Mouse (Mus musculus) liver, embryonic 12.5 days (tissue): ENCODE measurements around the gene Gm11034. TPM values are rescaled to one million over a fixed set of nuclear protein-coding genes. Genes with fewer than 3 reads are reported as not detected.

ENCODE experiments used
- ATAC-seq: fragments of 200-750 bp; cut with Nextera tagmentation; 2 replicates; pipeline ENCODE4 v1.8.0; 2017; ENCODE audit warnings: moderate number of reproducible peaks, mild to moderate bottlenecking, moderate library complexity
- H3K27ac ChIP-seq: fragments of 300-500 bp; sonication (generic); 2 replicates; pipeline ENCODE4 v1.5.1; 2016; ENCODE audit warnings: mild to moderate bottlenecking
- H3K27me3 ChIP-seq: fragments of 300-500 bp; sonication (generic); replicated peaks from 2 replicates; pipeline ENCODE4 v1.6.1; 2016; ENCODE audit warnings: mild to moderate bottlenecking, moderate library complexity
- H3K36me3 ChIP-seq: fragments of 300-500 bp; sonication (generic); 2 replicates; pipeline ENCODE4 v1.6.1; 2016; ENCODE audit warnings: mild to moderate bottlenecking, moderate library complexity
- H3K4me1 ChIP-seq: fragments of 300-500 bp; sonication (generic); 2 replicates; pipeline ENCODE4 v1.6.1; 2016
- H3K4me2 ChIP-seq: fragments of 300-500 bp; sonication (generic); 2 replicates; pipeline ENCODE4 v1.6.1; 2016; ENCODE audit warnings: mild to moderate bottlenecking, moderate library complexity
- H3K4me3 ChIP-seq: fragments of 300-500 bp; sonication (generic); 2 replicates; pipeline ENCODE4 v1.5.1; 2016; ENCODE audit warnings: mild to moderate bottlenecking, moderate library complexity
- H3K9ac ChIP-seq: fragments of 300-500 bp; sonication (generic); 2 replicates; pipeline ENCODE4 v1.6.1; 2016; ENCODE audit warnings: mild to moderate bottlenecking, moderate library complexity
- H3K9me3 ChIP-seq: fragments of 300-500 bp; sonication (generic); replicated peaks from 2 replicates; pipeline ENCODE4 v1.6.1; 2016; ENCODE audit warnings: mild to moderate bottlenecking, moderate library complexity
- WGBS: fragments of 180-500 bp; shearing (Covaris S2); methylation state at CpG from one replicate; pipeline ENCODE4 v1.1.7; 2016; ENCODE audit not compliant: insufficient replicate concordance; 5-methylcytosine and 5-hydroxymethylcytosine counted together
- polyA plus RNA-seq: library from polyadenylated mRNA; unstranded; fragments of >200 nt; fragmentation: Nextera tagmentation; extraction: Ambion mirVana; gene quantifications from 2 replicates; pipeline ENCODE4 v1.2.1, GENCODE M21; 2016

Gm11034 gene
- not detected in 2 replicates for polyA plus RNA-seq

DNA sequence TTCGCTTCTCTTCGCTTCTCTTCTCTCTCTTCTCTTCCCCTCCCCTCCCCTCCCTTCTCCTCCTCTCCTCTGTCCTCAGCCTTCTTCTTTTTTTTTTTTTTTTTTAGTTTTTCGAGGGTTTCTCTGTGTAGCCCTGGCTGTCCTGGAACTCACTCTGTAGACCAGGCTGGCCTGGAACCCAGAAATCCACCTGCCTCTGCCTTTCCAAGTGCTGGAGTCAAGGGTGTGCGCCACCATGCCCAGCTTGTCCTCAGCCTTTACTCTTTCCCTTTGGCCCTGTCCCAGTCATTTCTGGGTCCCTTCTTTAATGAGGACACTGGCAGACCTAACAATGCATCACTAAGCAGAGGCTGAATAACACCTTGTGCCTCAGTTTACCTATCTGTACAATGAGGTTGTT, at the start of gene Gm11034:
Gm11034 (minus strand) TSS at position 101 of the 400 bp plus-strand sequence.
- 56% methylated on average over 4 of the region's 4 CpGs for WGBS
- H3K36me3 ChIP-seq: no peaks in the 10 kb centered on the region

DNA sequence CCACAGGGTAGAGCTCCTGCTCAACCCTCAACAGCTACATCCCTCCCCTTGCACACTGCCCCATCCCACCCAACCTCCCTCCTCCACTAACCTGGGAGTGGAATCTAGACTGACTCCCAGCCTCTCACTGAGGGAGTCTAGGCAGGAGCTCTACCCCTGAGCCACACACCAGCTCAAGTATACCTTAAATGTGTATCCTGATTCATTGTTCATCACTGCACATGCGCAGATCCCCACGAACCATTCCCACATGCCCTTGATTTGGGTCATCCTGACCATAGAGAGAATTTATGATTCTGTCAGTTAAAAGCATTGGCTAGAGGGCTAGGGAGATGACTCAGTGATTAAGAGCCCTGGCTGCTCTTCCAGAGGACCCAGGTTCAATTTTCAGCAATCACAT, 49.3 kb upstream of the Gm11034 start:
- H3K9me3 ChIP-seq: no peaks in the 10 kb centered on the region
- H3K27me3 ChIP-seq: no peaks in the 10 kb centered on the region
- H3K9ac ChIP-seq: no peak overlapping the region
- H3K27ac ChIP-seq: no peak overlapping the region
- no peak overlapping the region for H3K4me3 ChIP-seq
- no peak for ATAC-seq
- H3K36me3 ChIP-seq: no peaks in the 10 kb centered on the region
- H3K4me1 ChIP-seq: 0 out of 2 replicates have a peak, but pooled peaks cover 2% of the 10 kb centered on the region
- WGBS: 87% methylated on average over 2 of the region's 2 CpGs
- H3K4me2 ChIP-seq: no peak overlapping the region

More for the DNA sequence above, at the start of gene Gm11034:
- Histone ChIP-seq H3K9me3 (no peaks in the 10 kb centered on the region), H3K27ac (no peak within 1 kb of the TSS), H3K9ac (no peak within 1 kb of the TSS), H3K4me2 (no peak within 1 kb of the TSS), H3K27me3 (no peaks in the 10 kb centered on the region; the same call in 1 of the 2 replicates), H3K4me3 (no peak within 1 kb of the TSS), H3K4me1 (no peaks in the 10 kb centered on the region)
- ATAC-seq: no peak

DNA sequence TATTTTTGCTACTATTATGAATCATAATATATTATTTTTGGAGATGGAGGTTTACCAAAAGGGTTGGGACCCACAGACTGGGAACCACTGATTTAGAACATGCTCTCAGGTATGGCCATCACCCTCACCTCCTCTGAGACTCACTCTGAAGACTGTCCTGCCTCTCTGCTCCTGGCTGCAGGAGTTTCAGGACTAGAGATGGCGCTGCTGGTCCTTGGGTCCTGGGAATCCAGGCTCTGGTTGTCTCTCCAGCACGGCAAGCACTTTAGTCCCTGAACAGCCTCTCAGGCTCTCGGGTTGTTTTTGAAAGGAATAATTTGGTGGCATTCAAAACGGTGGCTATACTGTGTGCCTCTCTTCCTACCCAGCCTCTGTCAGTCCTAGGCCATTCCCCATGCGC, 48.4 kb upstream of the Gm11034 start:
- no peak overlapping the region for H3K9ac ChIP-seq
- H3K27ac ChIP-seq: no peak overlapping the region
- no peak overlapping the region for H3K4me3 ChIP-seq
- no peak for ATAC-seq
- no peaks in the 10 kb centered on the region for H3K4me1 ChIP-seq
- H3K36me3 ChIP-seq: peaks cover 4% of the 10 kb centered on the region; the same call in 1 of the 2 replicates
- WGBS: 43% methylated on average over 5 of the region's 5 CpGs
- H3K27me3 ChIP-seq: no peaks in the 10 kb centered on the region
- H3K9me3 ChIP-seq: no peaks in the 10 kb centered on the region
- no peak overlapping the region for H3K4me2 ChIP-seq

DNA sequence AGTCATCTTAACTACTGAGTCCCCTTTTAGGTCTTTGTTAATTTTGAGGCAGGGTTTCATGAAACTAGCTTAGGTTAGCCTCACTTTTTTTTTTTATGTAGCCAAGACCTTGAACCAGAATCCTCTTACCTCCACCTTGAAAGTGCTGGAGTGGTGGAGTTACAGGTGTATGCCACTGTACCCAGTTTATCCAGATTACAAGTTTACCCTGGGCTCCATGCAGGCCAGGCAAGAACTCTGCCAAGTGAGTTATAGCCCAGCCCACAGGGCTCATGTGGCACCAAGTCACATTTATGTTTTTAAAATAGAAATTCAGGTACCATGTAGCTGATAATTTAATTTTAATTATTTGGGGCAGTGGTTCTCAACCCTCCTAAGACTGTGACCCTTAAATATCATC, 48.0 kb upstream of the Gm11034 start:
- Histone ChIP-seq H3K27ac (no peak overlapping the region), H3K4me3 (no peak overlapping the region), H3K9me3 (no peaks in the 10 kb centered on the region), H3K36me3 (peaks cover 8% of the 10 kb centered on the region; the same call in 1 of the 2 replicates), H3K4me2 (no peak overlapping the region), H3K4me1 (no peaks in the 10 kb centered on the region), H3K27me3 (no peaks in the 10 kb centered on the region), H3K9ac (no peak overlapping the region)
- ATAC-seq: no peak

DNA sequence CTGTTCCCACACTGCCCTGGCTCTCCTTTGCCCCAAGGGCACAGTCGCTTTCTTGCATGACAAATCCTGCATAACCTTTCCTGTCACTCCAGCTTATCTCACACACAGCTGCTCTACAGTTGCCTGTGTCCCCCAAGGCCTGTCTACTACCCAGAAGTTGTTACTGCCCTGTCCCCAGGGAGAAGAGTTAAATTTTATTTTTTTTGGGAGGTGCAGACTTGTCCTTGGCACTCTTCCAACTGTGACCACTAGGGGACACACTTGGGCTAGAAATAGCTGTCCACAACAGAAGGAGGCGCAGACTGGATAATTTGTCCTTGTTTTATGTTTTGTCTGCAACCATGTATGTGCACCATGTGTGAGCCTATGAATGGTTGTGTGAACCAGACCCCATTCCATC, 47.6 kb upstream of the Gm11034 start:
- 0 out of 2 replicates have a peak, but pooled peaks have one; percentile 42 for ATAC-seq
- Histone ChIP-seq H3K4me3 (no peak overlapping the region), H3K27me3 (no peaks in the 10 kb centered on the region), H3K9me3 (no peaks in the 10 kb centered on the region), H3K27ac (no peak overlapping the region), H3K4me1 (no peaks in the 10 kb centered on the region), H3K36me3 (peaks cover 8% of the 10 kb centered on the region; the same call in 1 of the 2 replicates), H3K9ac (no peak overlapping the region), H3K4me2 (no peak overlapping the region)
- WGBS: 29% methylated on average over 2 of the region's 2 CpGs

DNA sequence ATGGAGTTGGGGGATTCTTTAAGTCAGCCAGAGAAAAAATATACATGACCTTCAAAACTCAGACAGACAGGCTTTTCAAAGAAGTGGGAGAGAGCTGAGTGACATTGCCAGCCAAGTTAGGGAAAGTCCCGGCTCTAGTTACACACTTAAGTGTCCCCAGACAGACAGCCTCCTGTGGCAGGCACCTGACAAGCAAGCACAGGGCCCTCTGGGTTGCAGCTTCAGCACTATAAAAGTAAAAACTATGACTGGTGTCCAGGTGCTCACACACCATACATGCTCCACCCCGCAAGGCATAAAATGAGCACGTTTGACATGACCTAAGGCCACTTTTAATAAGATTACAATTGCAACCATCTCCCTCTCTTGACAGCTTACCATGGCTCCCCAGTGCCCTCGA, 47.1 kb upstream of the Gm11034 start:
- ATAC-seq: no peak
- H3K4me1 ChIP-seq: no peaks in the 10 kb centered on the region
- no peak overlapping the region for H3K4me3 ChIP-seq
- H3K27ac ChIP-seq: no peak overlapping the region
- 55% methylated on average over 4 of the region's 4 CpGs for WGBS
- no peak overlapping the region for H3K4me2 ChIP-seq
- no peaks in the 10 kb centered on the region for H3K27me3 ChIP-seq
- no peaks in the 10 kb centered on the region for H3K9me3 ChIP-seq
- H3K36me3 ChIP-seq: peaks cover 12% of the 10 kb centered on the region
- no peak overlapping the region for H3K9ac ChIP-seq

DNA sequence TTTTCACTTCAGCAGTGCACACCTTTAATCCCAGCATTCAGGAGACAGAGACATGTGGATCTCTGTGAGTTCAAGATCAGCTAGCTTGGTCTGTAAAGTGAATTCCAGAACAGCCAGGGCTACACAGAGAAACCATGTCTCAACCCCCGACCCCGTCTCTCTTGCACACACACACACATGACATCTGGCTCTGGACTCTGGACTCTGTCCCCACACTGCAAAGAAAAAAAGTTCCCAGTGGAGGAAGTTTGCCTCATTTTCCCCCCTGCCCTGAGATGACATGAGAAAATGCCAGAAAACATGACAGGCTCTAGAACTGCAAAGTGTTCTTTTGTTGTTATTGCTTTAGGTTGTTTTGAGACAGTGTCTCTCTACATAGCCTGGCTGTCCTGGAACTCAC, 46.4 kb upstream of the Gm11034 start:
- no peak overlapping the region for H3K4me3 ChIP-seq
- H3K4me1 ChIP-seq: no peaks in the 10 kb centered on the region
- no peaks in the 10 kb centered on the region for H3K9me3 ChIP-seq
- H3K36me3 ChIP-seq: peaks cover 19% of the 10 kb centered on the region
- no peak for ATAC-seq
- H3K27me3 ChIP-seq: no peaks in the 10 kb centered on the region
- no peak overlapping the region for H3K4me2 ChIP-seq
- no peak overlapping the region for H3K27ac ChIP-seq
- no peak overlapping the region for H3K9ac ChIP-seq
- 40% methylated on average over 2 of the region's 2 CpGs for WGBS

DNA sequence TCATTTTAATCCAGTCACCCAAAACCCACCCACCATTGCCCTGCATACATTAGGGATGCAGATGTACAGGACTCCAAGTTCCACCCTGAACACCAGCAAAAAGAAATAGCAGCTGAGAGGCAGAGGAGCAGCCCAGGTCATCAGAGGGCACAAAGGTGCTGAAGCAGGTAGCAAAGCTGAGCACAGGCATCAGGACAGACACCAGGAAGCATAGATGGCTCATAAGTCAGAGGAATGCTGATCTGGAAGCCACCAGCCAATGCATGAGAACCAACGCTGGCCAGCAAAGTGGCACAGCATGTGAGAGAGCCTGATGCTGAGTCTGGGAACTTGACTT, 44.4 kb upstream of the Gm11034 start:
- no peak overlapping the region for H3K9ac ChIP-seq
- H3K4me1 ChIP-seq: no peaks in the 10 kb centered on the region
- H3K9me3 ChIP-seq: no peaks in the 10 kb centered on the region
- H3K36me3 ChIP-seq: peaks cover 37% of the 10 kb centered on the region
- H3K27ac ChIP-seq: no peak overlapping the region
- H3K4me2 ChIP-seq: no peak overlapping the region
- H3K27me3 ChIP-seq: no peaks in the 10 kb centered on the region
- no peak overlapping the region for H3K4me3 ChIP-seq
- 75% methylated on average over 1 of the region's 1 CpGs for WGBS
- ATAC-seq: no peak

DNA sequence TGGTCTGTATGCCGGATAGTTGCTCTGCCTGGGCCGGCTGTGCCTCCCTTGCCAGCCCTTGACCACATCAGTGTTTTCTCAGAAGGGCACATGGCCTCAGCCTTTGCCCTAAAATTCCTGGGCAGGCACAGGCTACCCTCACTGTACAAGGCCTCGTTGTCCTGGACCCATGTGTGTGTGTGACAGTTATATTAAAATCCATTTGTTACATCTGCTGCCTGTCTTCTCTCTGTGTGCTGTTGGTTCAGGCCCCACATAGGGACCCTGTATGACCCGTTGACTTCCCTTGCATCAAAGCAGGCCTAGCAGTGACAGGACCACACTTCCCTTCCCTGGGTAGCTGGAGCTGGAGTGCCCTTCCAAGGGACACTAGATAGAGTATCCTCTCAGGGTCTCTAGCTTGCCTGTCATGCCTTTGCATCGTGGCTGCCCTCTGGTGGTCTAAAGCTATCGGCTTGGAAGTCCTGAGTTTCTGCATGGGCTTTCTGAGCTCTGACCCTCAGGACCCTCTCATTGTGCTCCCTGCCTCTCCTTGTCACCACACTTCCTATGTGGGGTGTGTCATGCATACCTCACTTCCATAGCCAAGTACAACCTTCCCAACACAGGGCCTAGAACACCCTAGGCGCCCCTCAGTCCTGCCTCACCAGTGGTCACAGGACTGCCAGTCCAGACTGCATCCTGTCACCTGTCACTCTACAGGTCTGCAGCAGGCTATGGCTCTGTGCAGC, 43.9 kb upstream of the Gm11034 start:
- H3K27ac ChIP-seq: no peak overlapping the region
- 52% methylated on average over 7 of the region's 7 CpGs for WGBS
- no peaks in the 10 kb centered on the region for H3K4me1 ChIP-seq
- H3K4me3 ChIP-seq: no peak overlapping the region
- no peaks in the 10 kb centered on the region for H3K9me3 ChIP-seq
- H3K9ac ChIP-seq: no peak overlapping the region
- H3K27me3 ChIP-seq: no peaks in the 10 kb centered on the region
- H3K4me2 ChIP-seq: no peak overlapping the region
- 0 out of 2 replicates have a peak, but pooled peaks have one; percentile 18 for ATAC-seq
- H3K36me3 ChIP-seq: peaks cover 42% of the 10 kb centered on the region

DNA sequence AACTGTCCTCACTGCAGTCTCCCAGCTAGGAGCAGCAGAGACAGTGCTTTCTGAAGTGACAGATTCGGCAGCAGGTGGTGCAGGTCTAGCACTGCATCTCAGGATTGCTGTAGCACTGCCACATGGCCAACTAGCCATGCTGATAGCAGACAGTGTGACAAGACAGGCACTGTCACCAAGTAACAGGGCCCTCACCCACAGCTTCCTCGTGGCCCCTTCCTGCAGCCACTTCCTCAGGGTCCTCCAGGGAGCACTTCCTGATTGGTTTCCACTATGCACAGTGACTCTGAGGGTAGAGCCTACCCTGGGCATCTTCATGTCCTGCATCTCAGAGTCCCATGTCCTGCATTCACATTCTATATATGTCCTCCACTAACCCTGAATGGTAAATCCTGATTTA, 31.2 kb upstream of the Gm11034 start:
- no peaks in the 10 kb centered on the region for H3K27me3 ChIP-seq
- no peak for ATAC-seq
- 20% methylated on average over 2 of the region's 2 CpGs for WGBS
- no peak overlapping the region for H3K27ac ChIP-seq
- peaks cover 44% of the 10 kb centered on the region for H3K4me1 ChIP-seq
- peaks cover 66% of the 10 kb centered on the region for H3K36me3 ChIP-seq
- no peak overlapping the region for H3K4me3 ChIP-seq
- no peak overlapping the region for H3K9ac ChIP-seq
- no peak overlapping the region for H3K4me2 ChIP-seq
- no peaks in the 10 kb centered on the region for H3K9me3 ChIP-seq

DNA sequence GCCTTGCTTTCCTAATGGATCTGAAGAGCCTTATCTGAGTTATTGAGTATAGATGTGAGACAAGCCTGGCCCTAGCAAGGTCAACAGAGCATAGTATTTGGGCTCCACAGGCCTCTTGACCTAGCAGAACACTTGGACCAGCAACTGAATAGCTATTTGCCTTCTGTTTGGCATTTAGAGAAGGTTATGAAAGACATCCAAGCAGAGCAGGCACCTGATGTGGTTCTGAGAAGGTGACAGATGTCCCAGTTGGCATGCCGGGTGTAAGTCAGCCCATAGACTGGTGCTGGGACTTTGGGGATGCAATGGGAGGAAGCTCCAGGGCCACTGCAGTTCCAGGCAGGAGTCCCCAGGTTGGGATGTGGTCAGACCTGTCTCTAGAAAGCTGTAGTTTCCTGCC, 28.8 kb upstream of the Gm11034 start:
- H3K36me3 ChIP-seq: peaks cover 47% of the 10 kb centered on the region
- no peak overlapping the region for H3K27ac ChIP-seq
- no peaks in the 10 kb centered on the region for H3K27me3 ChIP-seq
- H3K9me3 ChIP-seq: no peaks in the 10 kb centered on the region
- H3K4me3 ChIP-seq: no peak overlapping the region
- WGBS: 88% methylated on average over 1 of the region's 1 CpGs
- no peak for ATAC-seq
- peaks cover 51% of the 10 kb centered on the region for H3K4me1 ChIP-seq
- 0 out of 2 replicates have a peak overlapping the region, but pooled peaks have one; percentile 94 for H3K4me2 ChIP-seq
- H3K9ac ChIP-seq: no peak overlapping the region

DNA sequence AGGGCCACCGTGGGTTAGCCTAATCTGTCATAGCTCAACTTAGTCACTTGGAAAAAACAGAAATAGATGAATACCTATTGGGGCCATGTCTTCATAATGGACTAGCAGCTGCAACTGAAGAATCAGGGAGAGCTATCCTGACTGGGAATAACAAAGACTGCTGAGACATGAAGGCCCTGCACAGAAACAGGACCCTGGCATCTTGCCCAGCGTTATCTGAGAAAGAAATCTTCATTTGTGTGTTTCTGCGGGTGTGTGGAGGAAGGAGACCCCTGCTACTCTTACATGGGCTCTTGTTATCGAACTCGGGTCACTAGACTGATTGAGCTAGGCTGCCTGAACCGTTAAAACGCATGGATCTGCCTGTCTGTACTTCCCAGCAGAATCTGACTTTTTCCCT, 27.5 kb upstream of the Gm11034 start:
- no peak for ATAC-seq
- Histone ChIP-seq H3K27ac (peak overlapping the region; percentile 97; the same call in 1 of the 2 replicates), H3K4me1 (peaks cover 51% of the 10 kb centered on the region), H3K9ac (peak overlapping the region; percentile 76; the same call in 1 of the 2 replicates), H3K4me2 (peak overlapping the region; percentile 94), H3K4me3 (peak overlapping the region; percentile 81), H3K27me3 (no peaks in the 10 kb centered on the region), H3K9me3 (no peaks in the 10 kb centered on the region), H3K36me3 (peaks cover 36% of the 10 kb centered on the region)
- WGBS: 56% methylated on average over 7 of the region's 7 CpGs

DNA sequence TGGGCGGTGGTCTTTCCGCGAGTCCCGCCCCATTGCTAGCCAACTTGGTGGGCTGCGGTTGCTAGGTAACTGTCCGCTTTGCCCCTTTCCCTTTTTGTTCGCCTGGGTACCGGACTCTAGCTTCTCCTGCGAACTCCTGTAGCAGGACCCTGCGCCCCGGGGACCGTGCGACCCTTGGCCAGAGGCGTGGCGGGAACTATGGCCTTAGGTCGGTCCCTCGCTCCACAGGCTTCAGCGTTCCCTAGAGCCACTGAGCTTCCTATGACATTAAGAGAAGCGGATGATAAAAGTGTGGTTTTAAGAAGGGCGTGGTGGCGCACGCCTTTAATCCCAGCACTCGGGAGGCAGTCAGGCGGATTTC, 26.9 kb upstream of the Gm11034 start:
- H3K27me3 ChIP-seq: no peaks in the 10 kb centered on the region
- peak overlapping the region; percentile 76 for H3K9ac ChIP-seq
- WGBS: 1% methylated on average over 24 of the region's 24 CpGs
- peak overlapping the region; percentile 97 for H3K27ac ChIP-seq
- peaks cover 51% of the 10 kb centered on the region for H3K4me1 ChIP-seq
- H3K4me2 ChIP-seq: peak overlapping the region; percentile 94
- peaks cover 36% of the 10 kb centered on the region for H3K36me3 ChIP-seq
- peak; percentile 30 for ATAC-seq
- peak overlapping the region; percentile 81 for H3K4me3 ChIP-seq
- H3K9me3 ChIP-seq: no peaks in the 10 kb centered on the region
